Mouse (Mus musculus) heart, embryonic 10.5 days (tissue): ENCODE measurements around the gene Vps33b. TPM values are rescaled to one million over a fixed set of nuclear protein-coding genes. Genes with fewer than 3 reads are reported as not detected.

Source experiments
- DNase-seq: peaks from one replicate; pipeline ENCODE4 v3.0.0-alpha.2; 2017; ENCODE audit warnings: low spot score
- H3K27ac ChIP-seq: fragments of 300-500 bp; sonication (generic); 2 replicates; pipeline ENCODE4 v1.5.1; 2016; ENCODE audit warnings: mild to moderate bottlenecking
- H3K27me3 ChIP-seq: fragments of 300-500 bp; sonication (generic); 2 replicates; pipeline ENCODE4 v1.6.1; 2016; ENCODE audit warnings: mild to moderate bottlenecking; ENCODE audit not compliant: poor library complexity, insufficient read depth, severe bottlenecking
- H3K36me3 ChIP-seq: fragments of 300-500 bp; sonication (generic); 2 replicates; pipeline ENCODE4 v1.6.1; 2016; ENCODE audit warnings: mild to moderate bottlenecking, moderate library complexity
- H3K4me1 ChIP-seq: fragments of 300-500 bp; sonication (generic); 2 replicates; pipeline ENCODE4 v1.6.1; 2016; ENCODE audit warnings: mild to moderate bottlenecking
- H3K4me3 ChIP-seq: fragments of 300-500 bp; sonication (generic); 2 replicates; pipeline ENCODE4 v1.5.1; 2016; ENCODE audit warnings: mild to moderate bottlenecking, moderate library complexity
- H3K9me3 ChIP-seq: fragments of 300-500 bp; sonication (generic); 2 replicates; pipeline ENCODE4 v1.6.1; 2016; ENCODE audit warnings: mild to moderate bottlenecking, moderate library complexity
- WGBS: fragments of 180-500 bp; shearing (Covaris S2); methylation state at CpG from one replicate; pipeline ENCODE4 v1.1.7; 2016; 5-methylcytosine and 5-hydroxymethylcytosine counted together
- polyA plus RNA-seq: library from polyadenylated mRNA; unstranded; fragments of >200 nt; fragmentation: Nextera tagmentation; extraction: Ambion mirVana; gene quantifications from 2 replicates; pipeline ENCODE4 v1.2.1, GENCODE M21; 2016

Gene Vps33b
- polyA plus RNA-seq, 1 experiment from 2014 or later: 15.3 TPM

DNA sequence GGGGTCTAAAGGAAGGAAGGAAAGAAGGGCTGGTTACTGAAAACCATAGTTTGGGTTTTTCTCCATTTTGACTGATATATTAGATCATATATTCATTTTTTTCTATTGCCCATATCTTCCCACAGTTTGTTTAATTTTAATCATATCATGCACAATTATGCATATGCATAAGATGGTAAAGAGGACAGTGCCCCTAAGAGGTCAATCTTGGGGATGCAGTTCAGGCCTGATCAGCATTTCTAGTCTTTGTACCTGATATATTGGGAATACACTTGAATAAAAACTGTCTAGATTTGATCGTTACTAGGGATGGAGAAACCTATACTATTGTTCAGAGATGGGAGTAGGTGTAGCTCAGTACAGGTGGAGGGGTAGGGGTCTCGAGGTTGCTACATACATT, 11.5 kb downstream of the Vps33b start:
- DNase-seq: no peak
- Histone ChIP-seq H3K4me3 (no peak overlapping the region), H3K36me3 (peaks cover 87% of the 10 kb centered on the region), H3K27ac (no peak overlapping the region), H3K9me3 (no peaks in the 10 kb centered on the region), H3K27me3 (no peaks in the 10 kb centered on the region), H3K4me1 (peaks cover 11% of the 10 kb centered on the region; the same call in 1 of the 2 replicates)
- 89% methylated on average over 2 of the region's 2 CpGs for WGBS

DNA sequence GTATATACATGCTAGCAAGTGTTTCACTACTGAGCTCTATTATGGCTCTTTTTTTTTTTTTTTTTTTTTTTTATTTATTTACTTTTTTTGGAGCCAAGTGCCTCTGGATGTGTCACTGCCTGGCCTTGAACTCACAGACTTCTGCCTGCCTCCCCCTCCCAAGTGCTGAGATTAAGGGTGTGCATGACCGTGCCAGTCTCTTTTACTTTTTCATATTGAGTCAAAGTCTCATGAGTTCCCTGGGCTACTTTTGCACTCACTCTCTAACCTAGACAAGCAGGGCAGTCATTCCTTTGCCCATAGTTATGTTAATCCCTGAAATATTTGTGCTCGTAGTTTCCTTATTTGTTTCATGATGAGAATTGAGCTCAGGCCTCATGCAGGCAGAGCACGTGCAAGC, 12.2 kb downstream of the Vps33b start:
- no peaks in the 10 kb centered on the region for H3K9me3 ChIP-seq
- WGBS: 88% methylated on average over 3 of the region's 3 CpGs
- H3K27me3 ChIP-seq: no peaks in the 10 kb centered on the region
- H3K27ac ChIP-seq: no peak overlapping the region
- DNase-seq: no peak
- H3K4me1 ChIP-seq: peaks cover 11% of the 10 kb centered on the region; the same call in 1 of the 2 replicates
- H3K36me3 ChIP-seq: peaks cover 87% of the 10 kb centered on the region
- H3K4me3 ChIP-seq: no peak overlapping the region

DNA sequence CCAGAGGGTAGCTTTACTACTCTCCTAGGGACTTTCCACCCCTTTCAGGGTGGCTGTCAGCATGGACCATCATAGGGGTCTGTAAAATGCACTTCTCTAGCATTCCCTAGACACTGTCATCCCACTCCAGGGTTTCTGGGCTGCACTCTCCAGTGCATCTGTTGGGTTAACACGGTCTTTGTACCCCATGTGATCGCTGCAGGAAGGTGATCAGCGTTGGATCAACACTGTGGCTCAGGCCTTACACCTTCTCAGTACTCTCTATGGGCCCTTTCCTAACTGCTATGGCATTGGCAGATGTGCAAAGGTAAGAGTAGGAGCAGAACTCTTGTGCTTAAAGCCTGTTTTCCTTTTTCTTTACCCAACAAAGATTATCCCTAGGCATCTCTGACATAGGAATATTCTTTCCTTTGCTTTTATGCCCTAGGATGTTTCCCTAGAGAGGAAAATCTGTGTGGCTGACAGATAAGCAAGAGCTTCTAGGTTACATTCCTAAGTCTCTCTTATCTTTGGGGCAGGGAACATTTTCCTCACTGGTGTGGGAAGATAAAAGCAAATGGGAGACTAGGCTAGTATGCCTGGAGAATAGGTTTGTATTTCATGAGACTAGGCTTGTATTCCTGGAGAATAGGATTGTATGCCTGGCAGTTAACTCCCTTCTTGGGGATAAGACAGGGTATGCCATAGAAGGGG, 13.9 kb downstream of the Vps33b start:
- WGBS: 62% methylated on average over 3 of the region's 3 CpGs
- peaks cover 88% of the 10 kb centered on the region for H3K36me3 ChIP-seq
- peaks cover 11% of the 10 kb centered on the region; the same call in 1 of the 2 replicates for H3K4me1 ChIP-seq
- no peaks in the 10 kb centered on the region for H3K27me3 ChIP-seq
- no peak overlapping the region for H3K4me3 ChIP-seq
- H3K27ac ChIP-seq: no peak overlapping the region
- no peaks in the 10 kb centered on the region for H3K9me3 ChIP-seq
- DNase-seq: no peak

GRCm38 (mm10) chr7:80284391-80284790, 14.9 kb downstream of the Vps33b start:
- no peak overlapping the region for H3K27ac ChIP-seq
- H3K36me3 ChIP-seq: peaks cover 86% of the 10 kb centered on the region
- H3K4me1 ChIP-seq: peaks cover 11% of the 10 kb centered on the region; the same call in 1 of the 2 replicates
- H3K27me3 ChIP-seq: no peaks in the 10 kb centered on the region
- H3K9me3 ChIP-seq: no peaks in the 10 kb centered on the region
- no peak for DNase-seq
- no peak overlapping the region for H3K4me3 ChIP-seq
- WGBS: 76% methylated on average over 5 of the region's 5 CpGs

GRCm38 (mm10) chr7:80285725-80286124, 16.3 kb downstream of the Vps33b start:
- Histone ChIP-seq H3K4me3 (no peak overlapping the region), H3K27me3 (no peaks in the 10 kb centered on the region), H3K4me1 (peaks cover 11% of the 10 kb centered on the region; the same call in 1 of the 2 replicates), H3K27ac (no peak overlapping the region), H3K9me3 (no peaks in the 10 kb centered on the region), H3K36me3 (peaks cover 87% of the 10 kb centered on the region)
- WGBS: 90% methylated on average over 6 of the region's 6 CpGs
- no peak for DNase-seq

- Histone ChIP-seq H3K4me3 (no peak overlapping the region), H3K36me3 (peaks cover 90% of the 10 kb centered on the region), H3K4me1 (peaks cover 11% of the 10 kb centered on the region; the same call in 1 of the 2 replicates), H3K27ac (no peak overlapping the region), H3K9me3 (no peaks in the 10 kb centered on the region), H3K27me3 (no peaks in the 10 kb centered on the region)
- WGBS: 80% methylated on average over 10 of the region's 10 CpGs
- DNase-seq: no peak
These were observed 18.3 kb downstream of the Vps33b start for GRCm38 (mm10) chr7:80287736-80288135.

GRCm38 (mm10) chr7:80294062-80294763, 24.8 kb downstream of the Vps33b start, which contains the start of gene Prc1:
Gene Prc1 (plus strand): TSS chr7:80294450.
- WGBS: under 1% methylated on average over 52 of the region's 52 CpGs
- no peaks in the 10 kb centered on the region for H3K9me3 ChIP-seq
- peak; percentile 100 for DNase-seq
- peaks cover 21% of the 10 kb centered on the region for H3K4me1 ChIP-seq
- H3K4me3 ChIP-seq: peak within 1 kb of the TSS; percentile 83
- no peaks in the 10 kb centered on the region for H3K27me3 ChIP-seq
- peaks cover 40% of the 10 kb centered on the region for H3K36me3 ChIP-seq
- peak within 1 kb of the TSS; percentile 93 for H3K27ac ChIP-seq

GRCm38 (mm10) chr7:80294764-80295648, 25.6 kb downstream of the Vps33b start:
- Histone ChIP-seq H3K4me3 (peak overlapping the region; percentile 83), H3K9me3 (no peaks in the 10 kb centered on the region), H3K36me3 (peaks cover 40% of the 10 kb centered on the region), H3K27me3 (no peaks in the 10 kb centered on the region), H3K27ac (peak overlapping the region; percentile 93), H3K4me1 (peaks cover 21% of the 10 kb centered on the region)
- WGBS: 9% methylated on average over 37 of the region's 37 CpGs
- no peak for DNase-seq

GRCm38 (mm10) chr7:80296462-80296861, 27.0 kb downstream of the Vps33b start:
- 93% methylated on average over 6 of the region's 6 CpGs for WGBS
- Histone ChIP-seq H3K36me3 (peaks cover 40% of the 10 kb centered on the region), H3K27ac (no peak overlapping the region), H3K27me3 (no peaks in the 10 kb centered on the region), H3K4me3 (no peak overlapping the region), H3K9me3 (no peaks in the 10 kb centered on the region), H3K4me1 (peaks cover 21% of the 10 kb centered on the region)
- no peak for DNase-seq

GRCm38 (mm10) chr7:80297041-80297440, 27.6 kb downstream of the Vps33b start:
- peaks cover 40% of the 10 kb centered on the region for H3K36me3 ChIP-seq
- H3K9me3 ChIP-seq: no peaks in the 10 kb centered on the region
- WGBS: 76% methylated on average over 3 of the region's 3 CpGs
- 0 out of 2 replicates have a peak overlapping the region, but pooled peaks have one; percentile 3 for H3K27ac ChIP-seq
- no peaks in the 10 kb centered on the region for H3K27me3 ChIP-seq
- no peak overlapping the region for H3K4me3 ChIP-seq
- peaks cover 21% of the 10 kb centered on the region for H3K4me1 ChIP-seq
- no peak for DNase-seq

DNA sequence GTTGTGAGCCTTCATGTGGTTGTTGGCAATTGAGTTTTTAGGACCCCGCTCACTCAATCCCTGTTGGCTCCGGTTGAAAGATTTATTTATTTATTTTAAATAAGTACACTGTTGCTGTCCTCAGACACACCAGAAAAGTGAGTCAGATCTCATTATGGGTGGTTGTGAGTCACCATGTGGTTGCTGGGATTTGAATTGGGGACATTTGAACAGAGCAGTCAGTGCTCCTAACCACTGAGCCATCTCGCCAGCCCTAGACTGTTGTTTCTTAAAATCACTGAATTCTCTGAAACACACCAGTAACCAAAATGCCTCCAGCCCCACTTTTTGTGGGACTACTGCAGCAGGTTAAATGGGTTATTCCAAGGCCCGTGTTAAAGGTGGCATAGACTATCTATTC, 29.3 kb downstream of the Vps33b start:
- WGBS: 94% methylated on average over 4 of the region's 4 CpGs
- Histone ChIP-seq H3K27ac (no peak overlapping the region), H3K9me3 (no peaks in the 10 kb centered on the region), H3K4me3 (no peak overlapping the region), H3K36me3 (peaks cover 57% of the 10 kb centered on the region), H3K27me3 (no peaks in the 10 kb centered on the region), H3K4me1 (peaks cover 20% of the 10 kb centered on the region)
- DNase-seq: no peak

GRCm38 (mm10) chr7:80299568-80299967, 30.1 kb downstream of the Vps33b start:
- no peak overlapping the region for H3K27ac ChIP-seq
- no peaks in the 10 kb centered on the region for H3K27me3 ChIP-seq
- H3K36me3 ChIP-seq: peaks cover 65% of the 10 kb centered on the region
- DNase-seq: no peak
- no peaks in the 10 kb centered on the region for H3K9me3 ChIP-seq
- H3K4me1 ChIP-seq: peaks cover 16% of the 10 kb centered on the region; the same call in 1 of the 2 replicates
- no peak overlapping the region for H3K4me3 ChIP-seq
- WGBS: 90% methylated on average over 3 of the region's 3 CpGs
